Mouse (Mus musculus): ENCODE data around the gene Nme9. TPM values are rescaled to one million over a fixed set of nuclear protein-coding genes. Genes with fewer than 3 reads are reported as not detected.

The Nme9 gene
- total RNA-seq, 4 experiments from 2014 or later = not detected

DNA sequence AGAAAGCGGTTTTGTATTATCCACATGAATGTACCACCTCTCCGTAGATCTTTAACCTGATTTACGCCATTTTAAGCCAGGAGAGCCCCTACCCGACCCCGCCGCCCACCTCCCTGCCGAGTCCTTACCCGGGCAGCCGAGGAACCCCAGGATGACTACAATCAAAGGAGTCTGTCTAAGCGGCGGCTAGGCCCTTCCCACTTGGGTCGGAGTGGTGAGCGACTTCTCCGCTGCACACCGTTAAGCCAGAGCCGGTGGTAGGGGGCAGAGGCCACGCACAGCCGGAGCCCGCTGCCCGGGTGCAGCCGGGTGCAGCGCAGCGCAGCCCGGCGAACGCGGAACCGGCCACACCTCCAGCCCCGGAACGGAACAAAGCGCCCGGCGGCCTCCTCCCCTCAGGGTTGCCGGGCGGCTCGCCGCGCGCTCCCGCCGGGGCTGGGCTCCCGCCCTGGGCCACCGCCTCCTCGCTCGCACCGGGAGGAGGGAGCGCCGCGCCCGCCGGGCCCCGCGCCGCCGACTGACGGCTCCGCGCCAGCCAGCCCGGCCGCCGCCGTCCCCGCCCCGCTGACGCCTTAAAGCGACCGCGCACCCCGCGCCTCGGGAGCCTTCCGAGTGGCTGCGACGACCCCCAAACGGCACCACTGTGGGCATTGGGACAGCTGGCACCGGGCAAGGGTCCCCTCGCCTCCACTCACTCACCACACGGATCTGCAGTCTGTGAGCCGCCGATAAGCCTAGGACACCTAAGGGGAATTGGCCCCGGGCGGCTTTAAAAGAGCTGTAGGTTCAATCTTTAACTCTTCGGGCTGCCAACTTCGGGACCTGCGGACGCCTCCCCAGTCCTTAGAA is 14.9 kb upstream of the Nme9 start:
- DNase-seq (ENCODE audit: low spot score) = peak; percentile 71

DNA sequence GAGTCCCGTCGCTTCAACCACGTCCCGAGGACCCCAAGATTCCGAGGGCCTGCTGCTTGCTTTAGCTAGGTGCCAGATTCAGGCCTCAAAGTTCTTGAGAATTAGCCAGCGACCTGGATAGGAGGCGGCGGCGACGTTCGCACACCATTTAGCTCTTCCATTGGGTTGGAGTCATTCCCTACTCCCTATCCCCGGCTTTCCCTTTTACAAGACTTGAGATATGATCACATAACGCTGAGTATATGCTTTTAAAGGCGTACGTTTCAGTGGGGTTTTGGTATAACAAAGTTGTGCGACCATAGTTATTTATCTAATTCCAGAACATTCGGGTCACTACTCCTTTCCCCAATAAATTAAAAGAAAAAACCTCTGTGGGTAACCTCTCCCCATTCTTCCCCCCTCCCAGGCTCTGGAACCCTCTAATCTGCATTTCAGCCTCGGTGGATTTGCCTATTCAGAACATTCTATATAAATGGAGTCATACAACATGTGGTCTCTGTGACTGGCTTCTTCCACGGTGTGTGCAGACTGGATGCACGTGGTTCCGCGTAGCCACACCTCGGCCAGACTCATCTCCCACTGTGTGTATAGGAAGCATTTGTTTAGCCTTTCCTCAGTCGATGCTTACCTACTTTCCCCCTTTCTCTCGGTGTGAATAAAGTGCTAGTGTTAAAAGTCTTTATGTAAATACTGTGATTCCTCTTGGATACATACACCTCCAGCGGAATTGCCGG is 14.1 kb upstream of the Nme9 start, which contains the start of gene Mras:
Gene Mras (minus strand): TSS at position 351 of the 734 bp plus-strand sequence.
- DNase-seq (ENCODE audit: low spot score) = no peak

DNA sequence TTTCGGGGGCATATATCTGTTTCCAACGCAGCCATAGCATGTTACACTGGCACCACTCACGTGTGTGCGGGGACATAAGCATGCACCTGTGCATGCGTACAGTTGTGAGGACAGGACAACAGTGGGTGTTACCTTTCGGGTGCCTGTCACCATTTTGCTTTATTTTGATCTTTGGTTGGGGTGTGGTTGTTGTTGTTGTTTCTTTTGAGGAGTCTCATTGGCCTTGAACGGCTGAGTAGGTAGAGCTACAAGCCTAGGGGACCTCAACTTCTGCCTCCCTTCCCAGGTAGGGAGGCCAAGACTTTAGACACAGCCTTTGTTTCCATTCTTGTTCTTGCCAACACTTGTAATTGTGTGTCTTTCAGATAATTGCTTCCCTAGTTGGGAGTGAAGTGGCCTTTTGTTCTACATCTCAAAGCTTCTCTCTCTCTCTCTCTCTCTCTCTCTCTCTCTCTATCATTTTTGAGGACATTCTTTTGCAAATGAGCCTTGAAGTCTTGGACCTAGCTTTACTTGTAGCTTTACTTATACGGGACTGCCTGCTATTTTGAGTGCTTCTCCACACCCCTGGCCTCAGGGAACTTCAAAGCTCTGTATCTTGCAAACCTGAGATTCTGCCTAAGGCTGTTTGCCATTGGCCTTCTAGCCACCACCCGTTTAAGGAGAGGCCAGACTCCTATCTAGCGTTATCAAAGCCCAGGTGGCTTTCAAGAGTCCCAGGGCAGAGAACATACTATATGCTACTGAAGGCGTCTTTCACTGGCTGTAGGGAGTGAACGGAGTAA is 13.3 kb upstream of the Nme9 start:
- DNase-seq (ENCODE audit: low spot score) = no peak

DNA sequence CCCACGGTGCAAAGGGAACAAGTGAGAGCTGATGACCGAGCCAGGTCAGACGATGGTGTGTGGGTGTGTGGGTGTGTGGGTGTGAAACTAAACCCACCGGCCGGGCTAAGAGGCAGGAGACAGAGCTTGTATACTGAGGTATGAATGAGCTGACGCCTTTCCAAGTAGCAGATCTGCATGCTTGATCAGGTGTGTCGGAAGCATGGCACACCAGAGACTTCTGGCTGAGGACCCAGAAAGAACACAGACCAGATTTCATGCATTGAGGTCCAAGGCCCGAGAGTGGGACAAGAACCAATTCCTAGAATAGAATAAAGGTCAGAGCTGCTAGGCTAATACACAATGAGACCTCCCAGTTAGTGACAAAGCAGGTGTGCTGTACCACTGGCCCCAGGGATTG is 12.2 kb upstream of the Nme9 start:
- no peak for DNase-seq (ENCODE audit: low spot score)

DNA sequence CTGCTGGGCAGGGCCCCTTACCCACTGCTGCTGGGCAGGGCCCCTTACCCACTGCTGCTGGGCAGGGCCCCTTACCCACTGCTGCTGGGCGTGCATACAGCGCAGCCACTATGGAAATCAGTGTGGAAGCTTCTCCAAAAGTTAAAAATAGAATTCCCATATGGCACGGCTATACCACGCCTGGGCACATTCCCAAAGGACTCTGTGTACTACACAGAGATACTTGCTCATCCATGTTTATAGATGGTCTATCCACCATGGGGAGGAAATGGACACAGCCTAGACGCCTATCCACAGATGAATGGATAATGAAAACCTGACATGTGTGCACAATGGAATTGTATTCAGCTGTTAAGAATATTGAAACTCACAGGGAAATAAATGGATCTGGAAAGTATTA is 10.3 kb upstream of the Nme9 start:
- DNase-seq (ENCODE audit: low spot score) = no peak

DNA sequence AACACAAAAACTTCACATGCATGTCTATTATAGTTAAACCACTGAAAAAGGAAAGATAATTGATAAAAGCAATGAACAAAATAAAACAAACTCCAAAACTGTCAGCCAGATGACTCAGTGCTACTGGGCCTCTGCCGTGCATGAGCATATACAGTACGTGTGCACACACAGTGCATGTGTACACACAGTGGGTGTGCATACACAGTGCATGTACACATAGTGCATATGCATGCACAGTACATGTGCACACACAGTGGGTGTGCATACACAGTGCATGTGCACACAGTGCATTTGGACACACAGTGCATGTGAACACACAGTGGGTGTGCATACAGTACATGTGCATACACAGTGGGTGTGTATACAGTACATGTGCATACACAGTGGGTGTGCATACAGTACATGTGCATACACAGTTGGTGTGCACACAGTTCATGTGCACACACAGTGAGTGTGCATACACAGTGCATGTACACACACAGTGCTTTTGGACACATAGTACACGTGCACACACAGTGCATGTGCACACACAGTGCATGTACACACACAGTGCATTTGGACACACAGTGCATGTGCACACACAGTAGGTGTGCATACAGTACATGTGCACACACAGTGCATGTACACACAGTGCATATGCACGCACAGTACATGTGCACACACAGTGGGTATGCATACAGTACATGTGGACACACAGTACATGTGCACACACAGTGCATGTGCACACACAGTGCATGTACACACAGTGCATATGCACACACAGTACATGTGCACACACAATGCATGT is 9.4 kb upstream of the Nme9 start:
- DNase-seq (ENCODE audit: low spot score) = no peak

DNA sequence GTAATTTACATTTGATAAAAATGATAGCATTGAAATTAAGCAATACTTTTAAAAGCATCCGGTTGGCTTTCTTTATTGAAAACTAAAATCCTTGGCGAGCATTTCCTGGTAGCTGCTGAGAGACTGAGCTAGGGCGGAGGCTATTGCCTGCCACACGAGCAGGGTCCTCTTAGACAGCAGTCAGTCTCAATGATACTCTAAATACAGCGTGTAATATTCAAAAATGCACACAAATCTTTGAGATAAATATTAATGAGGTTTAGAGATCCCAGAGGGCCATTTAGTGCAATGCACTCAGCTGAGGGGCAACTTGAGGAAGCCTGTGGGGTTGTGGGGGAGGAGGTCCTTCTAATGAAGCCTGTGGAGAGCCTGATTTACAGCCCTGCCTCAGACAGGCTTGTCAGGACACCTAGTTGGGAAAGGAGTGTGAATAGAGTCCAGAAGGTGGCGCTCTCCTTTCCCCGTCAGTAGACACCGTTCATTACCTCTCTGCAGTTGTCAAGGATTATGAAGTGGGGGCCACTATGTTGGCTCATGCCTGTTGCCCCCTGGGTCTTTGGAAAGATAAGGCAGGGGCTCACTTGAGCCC is 6.6 kb upstream of the Nme9 start:
- DNase-seq (ENCODE audit: low spot score) = no peak

DNA sequence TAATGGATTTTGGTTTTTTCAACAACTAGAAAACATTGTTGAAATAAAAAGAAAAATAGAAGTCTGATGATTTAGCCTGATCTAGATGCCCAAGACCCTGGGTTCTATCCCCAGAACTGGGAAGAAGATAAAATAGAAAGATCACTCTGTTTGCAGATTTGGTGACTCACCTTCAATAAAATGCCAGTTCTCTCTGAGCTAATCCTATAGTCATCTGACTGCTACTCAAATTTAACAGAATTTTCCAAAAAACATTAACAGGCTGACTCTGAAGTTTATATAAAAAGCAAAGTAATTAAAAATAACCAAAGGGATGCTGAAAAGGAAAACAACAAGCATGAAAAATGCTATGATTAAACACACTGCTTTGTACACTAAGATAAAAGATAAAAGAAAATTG is 5.0 kb upstream of the Nme9 start:
- no peak for DNase-seq (ENCODE audit: low spot score)

DNA sequence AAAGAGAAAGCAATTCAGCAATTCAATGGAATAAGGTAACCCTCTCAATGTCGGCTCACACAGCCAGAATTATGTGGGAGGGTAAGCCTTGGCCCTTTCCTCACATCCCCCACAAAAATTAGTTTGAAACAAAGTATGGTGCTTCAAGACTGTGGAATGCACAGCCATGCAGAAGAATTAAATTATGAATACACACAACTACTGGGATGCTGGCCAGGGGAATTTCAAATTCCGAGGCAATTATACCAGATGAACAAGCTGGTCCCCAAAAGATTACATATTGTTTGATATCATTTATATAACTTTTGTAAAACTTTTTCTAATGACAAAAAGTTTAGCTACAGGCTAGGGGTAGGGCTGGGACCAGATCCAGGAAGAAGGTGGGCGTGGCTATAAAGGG is 4.0 kb upstream of the Nme9 start:
- DNase-seq (ENCODE audit: low spot score) = no peak

DNA sequence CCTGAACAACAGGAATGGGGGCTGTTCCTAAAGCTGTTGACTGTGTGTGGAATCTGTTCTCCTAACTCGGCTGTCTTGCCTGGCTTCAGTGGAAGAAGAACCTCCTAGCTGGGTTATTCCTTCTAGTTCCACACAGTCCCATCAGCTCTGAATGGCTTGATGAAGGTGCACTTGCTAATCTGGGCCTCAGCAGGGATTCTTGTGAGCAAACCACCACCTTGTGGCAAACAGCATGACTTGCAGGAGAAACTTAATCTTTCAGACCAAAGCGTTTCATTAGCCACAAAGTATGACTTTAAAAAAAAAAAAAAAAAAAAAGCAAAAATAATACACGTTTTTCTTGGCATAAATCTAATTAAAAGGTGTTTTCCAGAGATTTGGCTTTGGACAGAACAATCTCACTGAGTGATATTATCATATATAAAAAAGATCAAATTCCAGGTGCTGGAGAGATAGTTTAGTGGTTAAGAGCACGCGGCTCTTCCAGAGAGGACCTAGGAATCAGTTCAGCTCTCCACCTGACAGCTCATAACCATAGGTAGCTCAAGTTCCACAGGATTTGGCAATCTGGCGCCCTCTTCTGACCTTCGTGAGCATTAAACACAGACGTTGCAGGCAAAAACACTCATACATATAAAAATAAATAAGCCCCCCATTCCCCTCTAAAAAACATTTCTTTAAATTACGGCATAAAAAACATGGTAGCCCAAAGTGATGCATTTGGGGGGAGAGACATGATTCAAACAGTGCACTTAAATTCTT is 1.2 kb upstream of the Nme9 start:
- peak; percentile 24 for DNase-seq (ENCODE audit: low spot score)

DNA sequence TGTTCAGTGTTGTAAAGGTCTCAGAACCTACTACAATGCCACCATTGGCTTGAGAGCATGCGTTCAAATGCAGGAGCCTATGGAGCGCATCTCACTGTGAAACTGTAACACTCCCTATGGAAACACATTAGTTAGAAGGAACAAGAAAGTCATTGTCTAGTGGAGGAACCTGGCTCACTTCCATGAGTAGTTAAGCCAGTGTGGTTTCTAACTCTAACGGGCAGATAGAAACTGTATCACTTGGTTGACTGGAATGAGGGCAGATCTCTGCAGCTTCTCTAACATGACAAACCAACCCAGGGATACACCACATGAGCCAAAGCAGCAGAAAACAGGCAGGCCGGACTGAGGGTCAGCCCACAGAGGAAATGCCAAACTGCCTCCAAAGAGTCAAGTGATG is 2.9 kb downstream of the Nme9 start:
- DNase-seq (ENCODE audit: low spot score) = no peak

DNA sequence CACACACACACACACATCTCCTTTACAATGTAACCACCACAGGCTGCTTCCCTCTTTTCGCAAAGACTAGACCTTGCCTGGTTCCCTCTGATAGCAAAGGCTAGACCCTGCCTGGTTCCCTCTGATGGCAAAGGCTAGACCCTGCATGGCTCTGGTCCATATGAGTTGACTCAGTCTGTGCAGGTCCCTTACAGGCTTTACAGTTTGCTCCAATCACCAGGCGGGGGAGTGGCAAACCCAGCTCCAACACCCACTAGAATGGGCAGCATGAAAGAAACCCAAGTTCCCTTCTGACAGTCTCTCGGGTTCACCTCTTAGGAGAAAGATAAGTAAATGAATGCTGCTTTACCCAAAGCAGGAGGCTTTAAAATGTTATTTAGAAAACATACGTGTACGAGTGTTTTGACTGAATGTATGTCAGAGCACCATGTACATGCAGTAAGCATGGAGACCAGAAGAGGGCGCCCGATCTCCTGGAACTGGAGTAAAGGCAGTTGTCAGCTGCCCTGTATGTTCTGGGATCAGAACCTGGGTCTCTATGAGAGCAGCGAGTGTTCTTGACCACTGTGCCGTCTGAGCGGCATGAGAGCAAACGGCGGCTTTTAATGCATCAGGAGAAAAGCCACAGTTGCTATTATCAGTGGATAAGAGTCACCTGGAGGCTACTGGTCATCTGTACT is 7.4 kb downstream of the Nme9 start:
- no peak for DNase-seq (ENCODE audit: low spot score)

DNA sequence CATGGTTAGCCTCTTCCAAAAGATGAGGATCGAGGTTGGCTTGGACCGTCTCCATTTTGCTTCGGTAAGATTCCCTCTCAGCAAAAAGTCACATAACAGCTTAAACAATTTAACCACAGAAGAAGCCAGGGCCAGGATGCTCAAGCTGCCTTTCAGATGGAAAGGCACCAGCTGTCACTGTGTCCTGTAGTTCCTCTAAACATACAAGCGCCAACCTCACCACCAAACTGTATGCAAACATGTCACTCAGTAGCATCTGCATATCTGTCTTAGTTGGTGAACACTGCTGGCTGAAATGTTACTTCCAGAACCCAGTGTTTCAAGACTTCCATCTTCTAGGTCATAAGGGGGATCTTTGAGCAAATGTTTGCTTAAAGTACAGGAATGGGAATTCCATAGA is 8.5 kb downstream of the Nme9 start:
- DNase-seq (ENCODE audit: low spot score) = no peak

DNA sequence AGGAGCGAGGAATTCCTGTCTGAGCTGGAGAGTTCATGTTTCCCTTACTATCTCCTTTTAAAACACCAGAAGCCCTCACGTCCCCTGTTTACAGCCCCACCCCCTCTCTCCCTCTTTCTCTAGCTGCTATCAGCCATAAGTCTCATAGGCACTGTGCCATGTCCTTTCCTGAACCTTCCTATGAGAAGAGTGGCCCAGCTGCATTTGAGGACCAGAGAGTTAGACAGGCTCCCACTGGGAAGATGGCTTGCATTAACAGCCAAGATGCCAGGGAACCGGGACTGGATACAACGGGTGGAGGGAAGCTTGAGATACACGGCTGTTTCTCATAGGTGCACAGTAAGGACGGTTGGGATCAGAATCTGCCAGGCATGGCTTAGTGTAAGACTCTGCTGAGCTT is 13.6 kb downstream of the Nme9 start:
- DNase-seq (ENCODE audit: low spot score) = no peak

DNA sequence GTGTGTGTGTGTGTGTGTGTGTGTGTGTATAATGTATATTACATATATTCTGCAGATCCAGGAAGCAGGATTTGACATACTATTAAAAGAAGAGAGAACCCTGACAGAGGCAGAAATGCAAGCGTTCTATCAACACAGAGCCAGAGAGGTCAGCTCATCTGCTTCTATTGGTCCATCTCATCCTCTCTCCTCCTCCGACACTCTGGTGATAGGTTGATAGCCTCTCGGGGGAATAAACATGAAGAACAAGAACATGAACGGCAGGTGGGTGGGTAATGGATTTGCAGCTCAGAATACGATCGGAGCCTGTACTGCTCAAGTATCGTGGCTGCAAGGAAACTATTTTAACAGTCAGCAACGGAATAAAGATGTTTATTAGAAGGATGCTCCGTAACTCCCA is 17.3 kb downstream of the Nme9 start:
- DNase-seq (ENCODE audit: low spot score) = no peak

DNA sequence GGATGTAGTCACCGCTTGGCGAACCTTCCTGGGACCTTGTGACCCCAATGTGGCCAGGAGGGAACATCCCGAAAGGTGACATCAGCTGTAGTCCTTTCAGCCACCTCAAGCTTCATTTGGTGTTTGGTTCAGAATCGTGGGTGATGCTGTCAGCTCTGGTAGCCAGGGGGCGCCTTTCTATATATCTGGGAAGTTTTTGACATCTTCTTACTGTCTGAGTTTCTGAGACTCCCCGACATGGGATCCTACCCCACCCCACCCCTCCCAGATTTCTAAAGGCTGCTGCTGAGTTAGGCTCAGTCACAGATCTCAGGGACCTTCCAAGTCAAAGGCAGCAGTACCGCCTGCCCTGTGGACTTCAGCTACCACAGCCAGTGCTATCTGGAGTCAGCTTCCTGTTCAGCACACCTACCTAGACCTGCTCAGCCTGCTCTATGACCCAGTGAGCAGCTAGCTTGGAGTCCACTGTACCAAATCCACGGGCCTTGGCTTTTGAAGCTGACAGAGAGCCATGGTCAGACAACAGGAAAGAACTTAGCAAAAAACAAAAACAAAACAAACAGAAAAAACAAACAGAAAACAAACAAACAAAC is 18.5 kb downstream of the Nme9 start:
- DNase-seq (ENCODE audit: low spot score) = no peak

DNA sequence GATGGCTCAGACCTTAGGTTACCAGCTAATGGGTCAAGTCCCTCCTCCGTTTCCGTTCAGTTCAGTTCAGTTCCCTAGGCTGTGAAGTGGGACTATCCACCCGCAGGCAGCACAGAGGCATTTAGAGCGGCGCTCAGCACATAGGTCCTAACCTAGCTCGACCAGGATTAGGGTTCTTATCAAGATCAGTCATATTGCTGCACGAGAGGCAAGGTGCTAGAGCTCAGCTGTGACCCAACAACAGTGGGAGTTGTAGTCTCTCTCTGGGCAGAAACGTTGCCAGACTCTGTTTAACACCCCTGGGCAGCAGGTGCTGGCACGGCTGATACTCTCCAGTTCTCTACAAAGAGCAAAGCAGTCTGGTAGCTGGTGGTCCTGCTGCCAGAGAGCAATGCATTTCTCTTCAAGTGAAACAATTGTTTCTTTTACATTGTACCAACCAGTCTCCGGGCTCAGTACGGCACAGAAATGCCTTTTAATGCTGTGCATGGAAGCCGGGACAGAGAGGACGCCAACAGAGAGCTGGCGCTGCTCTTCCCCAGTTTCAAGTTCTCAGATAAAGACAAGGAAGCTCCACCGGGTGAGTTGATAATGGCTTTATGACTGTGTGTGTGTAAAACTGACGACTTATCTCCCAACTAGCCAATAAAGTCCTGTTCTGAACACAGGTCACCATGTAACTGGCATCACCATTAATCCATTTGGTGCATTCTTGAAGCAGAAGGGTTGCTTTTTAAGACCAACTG is 19.2 kb downstream of the Nme9 start:
- no peak for DNase-seq (ENCODE audit: low spot score)

DNA sequence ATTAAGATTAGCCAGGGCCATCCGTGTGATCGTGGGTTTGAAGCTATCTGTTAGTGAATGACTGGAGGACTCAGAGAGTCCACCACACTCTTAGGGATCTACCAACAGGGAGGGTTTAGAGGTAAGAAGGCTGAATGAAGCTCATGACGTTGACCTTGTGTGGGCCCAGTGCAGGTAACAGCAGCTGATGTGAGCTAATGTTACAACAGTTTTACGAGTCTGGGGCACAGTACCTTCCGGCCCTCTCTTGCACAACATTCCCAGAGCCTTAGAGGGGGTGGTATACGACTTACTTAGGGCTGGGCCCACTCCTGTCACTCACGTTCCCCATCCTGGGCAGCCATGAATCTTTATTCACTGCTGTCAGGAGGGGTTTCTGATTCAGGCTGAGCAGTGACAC is 20.1 kb downstream of the Nme9 start:
- DNase-seq (ENCODE audit: low spot score) = no peak

All from heart, adult 8-10 months (tissue).